Mouse (Mus musculus): Measurements from ENCODE around the gene Ntn3. TPM values are rescaled to one million over a fixed set of nuclear protein-coding genes. Genes with fewer than 3 reads are reported as not detected.

Ntn3 gene
- total and polyA plus RNA-seq, 3 experiments = 0.97 to 1.1 (median 1.0) TPM

DNA sequence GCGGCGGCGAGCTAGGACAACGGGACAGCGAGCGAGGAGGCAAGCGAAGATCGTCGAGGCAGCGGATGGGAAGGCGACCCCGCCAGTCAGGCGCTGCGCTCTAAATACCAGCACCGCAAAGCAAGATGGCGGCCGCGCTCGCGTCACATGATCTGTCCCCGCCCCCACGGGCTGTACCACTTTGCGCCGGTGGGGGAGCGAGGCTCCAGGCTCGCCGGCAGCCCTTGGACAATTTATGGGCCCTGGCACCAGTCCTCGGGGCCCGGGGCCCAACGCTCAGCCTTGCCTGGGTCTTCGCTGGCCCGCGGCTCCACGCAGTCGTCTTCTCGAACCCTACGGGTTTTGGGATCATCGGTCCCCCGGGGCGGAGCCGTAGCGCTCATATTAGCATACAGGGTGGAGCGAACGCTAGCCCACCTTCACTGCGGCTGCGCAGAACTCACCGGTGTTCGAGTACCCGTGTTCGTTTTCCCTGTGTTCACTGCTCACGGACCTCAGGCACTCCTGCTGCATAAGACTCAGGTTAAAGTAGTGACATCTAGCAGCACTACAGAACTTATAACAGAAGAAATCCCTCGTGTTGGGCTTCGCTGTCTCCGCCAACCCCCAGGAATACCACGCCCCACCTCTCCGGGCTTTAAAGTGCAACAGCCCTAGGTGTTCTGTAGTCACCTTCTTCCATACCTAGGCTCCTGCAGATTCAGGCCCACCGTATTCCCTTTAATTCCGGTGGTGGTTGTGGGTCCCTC is 39.8 kb downstream of the Ntn3 start, which contains the start of gene Atp6v0c:
TSS of gene Atp6v0c (minus strand) at position 386 of the 749 bp plus-strand sequence.
- WGBS = under 1% methylated on average over 58 of the region's 58 CpGs
- no peaks in the 10 kb centered on the region for H3K27me3 ChIP-seq (ENCODE audit: control insufficient read depth, insufficient read depth, low read length)
- no peaks in the 10 kb centered on the region; the same call in 1 of the 2 replicates for H3K79me2 ChIP-seq (replicated peaks; ENCODE audit: control insufficient read depth, insufficient read depth, low read length)
- DNase-seq = peak; percentile 94 to 96
- H3K36me3 ChIP-seq (ENCODE audit: control insufficient read depth, insufficient read depth, low read length) = no peaks in the 10 kb centered on the region
- H3K4me3 ChIP-seq = peak within 1 kb of the TSS; percentile 92
- peak within 1 kb of the TSS; percentile 84 for H3K9ac ChIP-seq (ENCODE audit: low read depth, low read length)
- intact Hi-C loops (cut with DNase I) = loop anchor here (5.0 kb wide), 1 partner anchor 83 kb away; the partner anchor contains the start of gene Ccnf
- peak; percentile 62 for TF ChIP-seq CTCF (IDR thresholded peaks at IDR 0.05)
- TF ChIP-seq EP300 (IDR thresholded peaks at IDR 0.05; ENCODE audit: insufficient read depth, low read depth, low read length) = peak; percentile 53; the same call in 1 of the 2 replicates
- TF ChIP-seq POLR2A (IDR thresholded peaks at IDR 0.05; ENCODE audit: insufficient read depth, low read depth, low read length) = peak; percentile 83
- H3K4me1 ChIP-seq (ENCODE audit: control insufficient read depth, insufficient read depth, low read length) = peaks cover 5% of the 10 kb centered on the region
- H3K27ac ChIP-seq = peak within 1 kb of the TSS; percentile 100

DNA sequence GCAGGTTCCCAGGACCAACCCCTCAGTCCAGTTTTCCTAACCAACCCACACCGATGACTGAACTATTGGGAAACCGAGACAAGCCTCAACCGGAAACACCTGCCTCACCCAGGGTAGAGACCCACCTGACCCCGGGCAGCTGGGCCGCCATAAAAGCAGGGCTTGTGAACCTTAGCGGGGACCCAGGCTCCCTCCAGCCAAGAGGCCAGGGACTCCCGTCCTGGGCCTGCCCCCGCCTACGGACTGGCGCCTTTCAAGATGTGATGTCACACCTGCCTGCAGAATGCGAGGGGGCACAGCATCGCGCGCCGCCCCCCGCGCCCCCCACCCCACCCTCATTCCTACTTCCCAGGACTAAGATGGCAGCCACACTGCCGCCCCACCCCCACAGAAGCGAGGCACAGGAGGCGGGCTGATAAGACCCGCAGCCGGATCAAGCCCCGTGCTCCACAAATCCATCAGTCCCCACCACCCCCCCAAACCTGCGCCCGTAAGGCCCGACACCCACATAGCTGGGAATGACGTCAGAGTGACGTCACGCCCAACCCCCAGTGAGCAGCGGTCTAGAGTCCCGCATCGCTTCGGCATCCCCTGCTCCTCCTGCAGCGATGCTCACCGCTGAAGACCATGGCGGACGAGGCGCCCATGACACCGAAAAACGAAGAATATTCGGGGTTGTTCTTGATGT is 40.6 kb downstream of the Ntn3 start:
- TF ChIP-seq EP300 (IDR thresholded peaks at IDR 0.05; ENCODE audit: insufficient read depth, low read depth, low read length) (no peak), CTCF (IDR thresholded peaks at IDR 0.05) (no peak), POLR2A (IDR thresholded peaks at IDR 0.05; ENCODE audit: insufficient read depth, low read depth, low read length) (no peak; the same call in 1 of the 2 replicates)
- intact Hi-C loops (cut with DNase I) = no loop called here
- Histone ChIP-seq H3K27me3 (ENCODE audit: control insufficient read depth, insufficient read depth, low read length) (no peaks in the 10 kb centered on the region), H3K9ac (ENCODE audit: low read depth, low read length) (peak overlapping the region; percentile 84), H3K27ac (peak overlapping the region; percentile 100), H3K36me3 (ENCODE audit: control insufficient read depth, insufficient read depth, low read length) (no peaks in the 10 kb centered on the region), H3K4me3 (peak overlapping the region; percentile 92), H3K79me2 (replicated peaks; ENCODE audit: control insufficient read depth, insufficient read depth, low read length) (no peaks in the 10 kb centered on the region; the same call in 1 of the 2 replicates), H3K4me1 (ENCODE audit: control insufficient read depth, insufficient read depth, low read length) (peaks cover 5% of the 10 kb centered on the region)
- DNase-seq = peak in 1 of 2 experiments; percentile 74
- WGBS = under 1% methylated on average over 41 of the region's 41 CpGs

DNA sequence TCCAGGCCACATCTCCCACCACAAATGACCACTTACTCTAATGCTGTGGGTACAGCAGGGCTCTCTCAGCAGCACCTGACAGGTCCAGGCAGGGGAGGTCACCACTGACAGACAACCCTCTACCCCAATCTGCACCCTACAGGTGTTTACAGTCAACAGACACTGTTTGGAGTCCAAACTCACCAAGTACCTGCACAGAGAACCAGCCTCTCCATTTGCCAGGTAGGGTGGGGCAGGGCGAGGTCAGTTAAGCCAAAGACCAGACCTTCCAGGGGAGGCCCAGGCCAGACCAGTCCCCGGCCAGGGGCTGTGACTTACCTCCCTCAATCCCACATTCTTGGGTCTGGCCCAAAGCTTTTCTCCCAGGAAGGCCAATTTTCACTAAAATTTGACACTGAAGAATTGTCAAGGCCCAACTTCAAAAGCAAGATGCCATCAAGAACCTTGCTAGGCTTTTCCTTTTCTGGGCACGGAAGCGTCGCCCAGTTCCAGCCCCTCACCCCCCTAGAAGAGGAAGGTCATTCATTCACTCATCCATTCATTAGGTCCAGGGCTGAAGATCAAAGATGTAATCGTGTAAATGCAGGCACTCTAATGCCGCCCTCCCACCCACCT is 41.3 kb downstream of the Ntn3 start:
- Histone ChIP-seq H3K27me3 (ENCODE audit: control insufficient read depth, insufficient read depth, low read length) (no peaks in the 10 kb centered on the region), H3K4me3 (peak overlapping the region; percentile 92), H3K27ac (no peak overlapping the region; the same call in 1 of the 2 replicates), H3K9ac (ENCODE audit: low read depth, low read length) (peak overlapping the region; percentile 84), H3K36me3 (ENCODE audit: control insufficient read depth, insufficient read depth, low read length) (no peaks in the 10 kb centered on the region), H3K4me1 (ENCODE audit: control insufficient read depth, insufficient read depth, low read length) (peaks cover 5% of the 10 kb centered on the region), H3K79me2 (replicated peaks; ENCODE audit: control insufficient read depth, insufficient read depth, low read length) (no peaks in the 10 kb centered on the region; the same call in 1 of the 2 replicates)
- 39% methylated on average over 7 of the region's 7 CpGs for WGBS
- intact Hi-C loops (cut with DNase I) = no loop called here
- no peak for DNase-seq
- TF ChIP-seq EP300 (IDR thresholded peaks at IDR 0.05; ENCODE audit: insufficient read depth, low read depth, low read length) = no peak
- no peak for TF ChIP-seq POLR2A (IDR thresholded peaks at IDR 0.05; ENCODE audit: insufficient read depth, low read depth, low read length)
- TF ChIP-seq CTCF (IDR thresholded peaks at IDR 0.05) = no peak

DNA sequence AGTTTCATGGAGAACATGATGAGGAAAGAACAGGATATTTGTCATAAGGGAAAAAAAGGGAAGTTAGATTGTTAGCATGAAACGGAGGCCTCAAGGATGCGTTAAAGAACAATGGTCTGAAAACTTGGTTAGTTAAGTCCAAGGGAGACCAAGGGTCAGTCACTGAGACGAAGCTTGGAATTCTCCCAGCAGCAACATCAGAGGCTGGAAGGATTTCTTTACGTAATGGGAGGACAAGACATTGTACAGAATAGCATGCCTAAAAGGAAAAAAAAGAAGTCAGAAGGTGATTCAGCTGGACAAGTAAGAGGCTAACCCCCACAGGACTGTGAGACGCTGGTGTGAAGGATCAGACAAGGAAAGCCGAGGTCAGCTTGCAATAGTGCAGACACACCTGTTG is 42.2 kb downstream of the Ntn3 start:
- no peak overlapping the region for H3K27ac ChIP-seq
- H3K4me3 ChIP-seq = no peak overlapping the region
- no peaks in the 10 kb centered on the region for H3K27me3 ChIP-seq (ENCODE audit: control insufficient read depth, insufficient read depth, low read length)
- intact Hi-C loops (cut with DNase I) = no loop called here
- no peak overlapping the region for H3K9ac ChIP-seq (ENCODE audit: low read depth, low read length)
- TF ChIP-seq EP300 (IDR thresholded peaks at IDR 0.05; ENCODE audit: insufficient read depth, low read depth, low read length) (no peak), CTCF (IDR thresholded peaks at IDR 0.05) (no peak), POLR2A (IDR thresholded peaks at IDR 0.05; ENCODE audit: insufficient read depth, low read depth, low read length) (no peak)
- no peaks in the 10 kb centered on the region for H3K36me3 ChIP-seq (ENCODE audit: control insufficient read depth, insufficient read depth, low read length)
- peaks cover 7% of the 10 kb centered on the region for H3K4me1 ChIP-seq (ENCODE audit: control insufficient read depth, insufficient read depth, low read length)
- H3K79me2 ChIP-seq (replicated peaks; ENCODE audit: control insufficient read depth, insufficient read depth, low read length) = no peaks in the 10 kb centered on the region; the same call in 1 of the 2 replicates
- 43% methylated on average over 6 of the region's 6 CpGs for WGBS
- DNase-seq = no peak

DNA sequence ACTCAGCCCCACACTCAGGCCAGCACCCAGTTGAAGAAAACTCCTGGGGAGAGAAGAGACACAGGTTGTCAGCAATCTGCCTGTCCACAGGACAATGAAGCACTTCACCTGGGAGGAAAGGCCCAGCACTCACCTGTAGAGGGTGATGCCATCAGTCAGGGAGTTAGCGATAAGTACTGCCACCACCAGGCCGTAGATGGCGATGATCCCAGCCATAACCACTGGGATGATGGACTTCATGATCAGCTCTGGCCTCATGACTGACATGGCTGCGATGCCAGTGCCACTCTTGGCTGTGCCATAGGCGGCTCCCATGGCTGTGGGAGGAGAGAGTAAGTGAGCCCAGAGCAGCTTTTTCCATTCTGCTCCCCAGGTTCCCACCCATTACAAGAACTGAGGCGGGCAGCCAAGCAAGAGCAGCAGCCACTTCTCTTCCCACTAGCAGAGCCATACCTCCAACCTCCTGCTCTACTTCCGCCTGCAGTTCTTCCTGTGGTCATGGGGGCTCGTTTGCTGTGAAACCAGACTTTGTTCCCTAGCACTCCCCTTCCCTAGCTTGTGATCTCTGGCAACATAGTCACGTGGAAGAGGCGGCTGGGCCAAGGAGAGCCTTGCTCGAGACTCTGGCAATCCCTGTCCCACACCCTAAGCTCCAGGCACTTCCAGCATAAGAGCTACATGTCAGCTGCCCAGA is 44.6 kb downstream of the Ntn3 start:
- H3K4me1 ChIP-seq (ENCODE audit: control insufficient read depth, insufficient read depth, low read length) = peaks cover 5% of the 10 kb centered on the region
- peak in 1 of 2 experiments; percentile 43 for DNase-seq
- 70% methylated on average over 11 of the region's 11 CpGs for WGBS
- TF ChIP-seq EP300 (IDR thresholded peaks at IDR 0.05; ENCODE audit: insufficient read depth, low read depth, low read length) = no peak
- TF ChIP-seq CTCF (IDR thresholded peaks at IDR 0.05) = no peak
- H3K36me3 ChIP-seq (ENCODE audit: control insufficient read depth, insufficient read depth, low read length) = no peaks in the 10 kb centered on the region
- H3K4me3 ChIP-seq = no peak overlapping the region
- no peak overlapping the region for H3K9ac ChIP-seq (ENCODE audit: low read depth, low read length)
- intact Hi-C loops (cut with DNase I) = no loop called here
- H3K27me3 ChIP-seq (ENCODE audit: control insufficient read depth, insufficient read depth, low read length) = no peaks in the 10 kb centered on the region
- H3K79me2 ChIP-seq (replicated peaks; ENCODE audit: control insufficient read depth, insufficient read depth, low read length) = no peaks in the 10 kb centered on the region; the same call in 1 of the 2 replicates
- no peak overlapping the region for H3K27ac ChIP-seq
